In genomic region chr1:157554163-157554562, GRCm38 (mm10) we compare ENCODE assay signal across 12 mouse cellular contexts. TPM values are rescaled to one million over a fixed set of nuclear protein-coding genes. Genes with fewer than 3 reads are reported as not detected.
DNase-seq lines count a peak whose midpoint lies in the region; ATAC-seq lines count a peak whose summit lies in the region.
"Had no signal": no experiment of that assay in that cellular context is flagged by ENCODE, and none has a peak within 500 bp of the region (broad histone marks: within the 10 kb centered on the region; RNA-seq: fewer than 3 reads in every experiment).

No protein-coding gene starts in this region.

- intact Hi-C loops in left cerebral cortex, postnatal 4 days (cut with DNase I) = loop anchor here (5.0 to 10.0 kb wide), 3 partner anchors 798 to 1401 kb away; no protein-coding TSS in a partner anchor
- intact Hi-C loops in left cerebral cortex, postnatal 10 days (cut with DNase I) = loop anchor here (5.0 to 10.0 kb wide), 2 partner anchors 788 to 961 kb away; no protein-coding TSS in a partner anchor

- DNase-seq in frontal cortex, postnatal 25 days (ENCODE audit: low spot score in 2 of 2) = no peak
- DNase-seq in left cerebral cortex, postnatal 4 days = peak; percentile 80
- DNase-seq in left cerebral cortex, postnatal 10 days (ENCODE audit: extremely low spot score in 1 of 2, low spot score in 2 of 2) = no peak
- peak; percentile 93 for DNase-seq in cerebellum, adult 11-12 months
- DNase-seq in layer of hippocampus, adult 11-12 months (ENCODE audit: low spot score) = no peak
- no peak for DNase-seq in yolk sac, embryonic 10.5 days (ENCODE audit: low spot score)
- DNase-seq: kidney, adult 2 months; layer of hippocampus, adult 9-11 months; lung, adult 2 months had no signal

- ATAC-seq in frontal cortex, adult (ENCODE audit: low TSS enrichment) = 0 out of 2 replicates have a peak, but pooled peaks have one; percentile 15
- ATAC-seq in granulocyte monocyte progenitor cell, adult 5-6 weeks (replicated peaks; ENCODE audit: poor library complexity, severe bottlenecking) = peak; percentile 49
- ATAC-seq: midbrain, embryonic 13.5 days had no signal

RNA-seq across cellular contexts. Expression of gene Sec16b, which starts 47.6 kb away (rescaled TPM):
- total RNA-seq in left cerebral cortex, postnatal 4 days (2021) = under 1 TPM; 0.36 to 0.42 TPM
- total RNA-seq in left cerebral cortex, postnatal 10 days (2021) = under 1 TPM; 0.53 to 0.81 TPM
- 1.3 and 1.5 TPM in 2 replicates for total RNA-seq in granulocyte monocyte progenitor cell, adult 5-6 weeks (2014; fragmentation: Nextera tagmentation)
- 0.15 and 0.60 TPM in 2 replicates for total RNA-seq in granulocyte monocyte progenitor cell, adult 5-6 weeks (2017)

Comparison
In these comparisons a context has a peak if more than half of its experiments do, and no peak if none do; other contexts are left out.
1. DNase-seq: peak in left cerebral cortex, postnatal 4 days (single experiment) and cerebellum, adult 11-12 months (single experiment); none in frontal cortex, postnatal 25 days (0 of 2), left cerebral cortex, postnatal 10 days (0 of 2), layer of hippocampus, adult 11-12 months (single experiment) and yolk sac, embryonic 10.5 days (single experiment).